Mouse (Mus musculus): ENCODE results near the gene Saa1. TPM values are rescaled to one million over a fixed set of nuclear protein-coding genes. Genes with fewer than 3 reads are reported as not detected.

Saa1 gene
- polyA plus RNA-seq (2017; shearing (Covaris generic)): 0.51 TPM

GRCm38 (mm10) chr7:46742880-46743279 is at the start of gene Saa1:
Saa1 (minus strand) TSS chr7:46742980.

GRCm38 (mm10) chr7:46751490-46751889 is 8.7 kb upstream of the Saa1 start, which contains the start of gene Saa2:
Saa2 (plus strand) TSS chr7:46751790.

GRCm38 (mm10) chr7:46732458-46732857 is 10.3 kb downstream of the Saa1 start, which contains the start of gene Saa4:
Saa4 (minus strand) TSS chr7:46732603.

GRCm38 (mm10) chr7:46715600-46715999 is 27.2 kb downstream of the Saa1 start, which contains the start of gene Saa3:
Saa3 (minus strand) TSS chr7:46715700.

DNA sequence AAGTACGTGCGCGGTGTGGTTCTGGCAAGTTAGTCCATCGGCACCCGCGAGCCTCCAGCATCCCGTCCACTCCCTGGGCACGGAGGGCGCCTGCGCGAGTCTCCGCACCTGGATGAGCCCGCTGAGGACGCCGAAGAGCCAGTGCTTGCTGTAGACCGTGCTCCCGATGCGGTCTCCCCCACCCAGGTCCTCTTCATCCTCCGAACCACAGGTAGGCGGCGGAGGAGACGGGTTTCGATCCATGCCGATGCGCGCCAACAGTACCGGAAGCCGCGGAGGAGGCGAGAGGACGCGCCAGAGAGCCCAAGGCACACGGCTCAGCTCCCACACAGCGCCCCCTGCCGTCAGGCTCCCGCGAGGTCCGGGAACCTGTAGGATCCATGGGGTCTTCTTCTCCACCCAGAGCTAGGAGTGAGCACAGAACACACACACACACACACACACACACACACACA is 32.4 kb downstream of the Saa1 start, which contains the start of gene Saal1:
TSS of gene Saal1 (minus strand) at position 291 of the 455 bp plus-strand sequence.

Other genes with a start within 250 kb of the Saa1 start
- 19.9 TPM for gene Sergef, start 103.2 kb downstream of the Saa1 start, polyA plus RNA-seq (2017; shearing (Covaris generic))
- gene Tph1, start 70.4 kb downstream of the Saa1 start, polyA plus RNA-seq (2017; shearing (Covaris generic)): not detected
- 13.6 TPM for gene Saal1, start 32.3 kb downstream of the Saa1 start, polyA plus RNA-seq (2017; shearing (Covaris generic))
- gene Saa3, start 27.3 kb downstream of the Saa1 start, polyA plus RNA-seq (2017; shearing (Covaris generic)): not detected
- gene Saa4, start 10.4 kb downstream of the Saa1 start, polyA plus RNA-seq (2017; shearing (Covaris generic)): not detected
- not detected for gene Saa2, start 8.8 kb upstream of the Saa1 start, polyA plus RNA-seq (2017; shearing (Covaris generic))
- gene Hps5, start 53.1 kb upstream of the Saa1 start, polyA plus RNA-seq (2017; shearing (Covaris generic)): 36.6 TPM
- 45.1 TPM for gene Gtf2h1, start 53.1 kb upstream of the Saa1 start, polyA plus RNA-seq (2017; shearing (Covaris generic))
- gene Ldha, start 98.5 kb upstream of the Saa1 start, polyA plus RNA-seq (2017; shearing (Covaris generic)): 980 TPM
- not detected for gene Ldhc, start 118.2 kb upstream of the Saa1 start, polyA plus RNA-seq (2017; shearing (Covaris generic))
- gene Tsg101, start 177.0 kb upstream of the Saa1 start, polyA plus RNA-seq (2017; shearing (Covaris generic)): 113 TPM
- 5.5 TPM for gene Uevld, start 215.5 kb upstream of the Saa1 start, polyA plus RNA-seq (2017; shearing (Covaris generic))
- gene Gm9999, start 240.6 kb upstream of the Saa1 start, polyA plus RNA-seq (2017; shearing (Covaris generic)): not detected